14 mouse cellular contexts compared by ENCODE assay signal in genomic region chr8:88619513-88619912, GRCm38 (mm10). TPM values are rescaled to one million over a fixed set of nuclear protein-coding genes. Genes with fewer than 3 reads are reported as not detected.
DNase-seq lines count a peak whose midpoint lies in the region; ATAC-seq and TF ChIP-seq lines count a peak whose summit lies in the region.
"Had no signal": no experiment of that assay in that cellular context is flagged by ENCODE, and none has a peak within 500 bp of the region (broad histone marks: within the 10 kb centered on the region; RNA-seq: fewer than 3 reads in every experiment).

No protein-coding gene starts in this region.

- intact Hi-C loops in heart, postnatal 36 days (cut with DNase I) = no loop called here
- intact Hi-C loops in left cerebral cortex, postnatal 14 days (cut with DNase I) = loop anchor here (5.0 kb wide), 1 partner anchor 97 kb away; the partner anchor contains the start of gene Nkd1

- no peak for ATAC-seq in heart, postnatal 0 days (ENCODE audit: insufficient read depth, low read depth)
- no peak for ATAC-seq in lung, postnatal 0 days
- no peak for ATAC-seq in forebrain, embryonic 14.5 days
- ATAC-seq: intestine, embryonic 16.5 days; midbrain, embryonic 15.5 days had no signal

- peak; percentile 42 for TF ChIP-seq CTCF in heart, postnatal 0 days (IDR thresholded peaks at IDR 0.05; ENCODE audit: low read depth)
- peak; percentile 68 for TF ChIP-seq CTCF in lung, postnatal 0 days (IDR thresholded peaks at IDR 0.05)

- H3K36me3 ChIP-seq in heart, postnatal 0 days (replicated peaks; ENCODE audit: control insufficient read depth, insufficient read depth, low read length) = no peaks in the 10 kb centered on the region
- no peaks in the 10 kb centered on the region for H3K36me3 ChIP-seq in lung, postnatal 0 days (ENCODE audit: insufficient read depth, low read length)
- H3K36me3 ChIP-seq in forebrain, embryonic 14.5 days (ENCODE audit: control insufficient read depth, insufficient read depth, low read length) = no peaks in the 10 kb centered on the region
- H3K36me3 ChIP-seq: embryonic facial prominence, embryonic 15.5 days; heart, embryonic 13.5 days; liver, embryonic 15.5 days; midbrain, embryonic 15.5 days had no signal

- no peak overlapping the region for H3K9ac ChIP-seq in heart, postnatal 0 days (replicated peaks; ENCODE audit: low read depth, low read length)
- H3K9ac ChIP-seq in lung, postnatal 0 days (replicated peaks; ENCODE audit: low read depth) = no peak overlapping the region
- H3K9ac ChIP-seq in forebrain, embryonic 14.5 days (ENCODE audit: low read length) = no peak overlapping the region
- H3K9ac ChIP-seq: embryonic facial prominence, embryonic 15.5 days; heart, embryonic 13.5 days; liver, embryonic 15.5 days; midbrain, embryonic 15.5 days had no signal

- H3K27me3 ChIP-seq in heart, postnatal 0 days (ENCODE audit: control insufficient read depth, insufficient read depth, low read length) = no peaks in the 10 kb centered on the region
- H3K27me3 ChIP-seq in lung, postnatal 0 days (replicated peaks; ENCODE audit: insufficient read depth, low read length) = no peaks in the 10 kb centered on the region
- peaks cover 5% of the 10 kb centered on the region; the same call in 1 of the 2 replicates for H3K27me3 ChIP-seq in forebrain, embryonic 14.5 days (replicated peaks; ENCODE audit: control insufficient read depth, insufficient read depth, low read length)

- 71% methylated on average over 3 of the region's 3 CpGs for WGBS in heart, postnatal 0 days
- WGBS in lung, postnatal 0 days = 65% methylated on average over 3 of the region's 3 CpGs
- WGBS in forebrain, embryonic 14.5 days = 78% methylated on average over 3 of the region's 3 CpGs

- no peaks in the 10 kb centered on the region for H3K9me3 ChIP-seq in heart, postnatal 0 days (replicated peaks; ENCODE audit: control insufficient read depth, low read length)
- no peaks in the 10 kb centered on the region for H3K9me3 ChIP-seq in lung, postnatal 0 days (ENCODE audit: low read length)
- H3K9me3 ChIP-seq in forebrain, embryonic 14.5 days (replicated peaks; ENCODE audit: control insufficient read depth, low read length) = no peaks in the 10 kb centered on the region
- H3K9me3 ChIP-seq: embryonic facial prominence, embryonic 15.5 days; G1E; heart, embryonic 13.5 days; liver, embryonic 15.5 days; midbrain, embryonic 15.5 days had no signal

- H3K4me3 ChIP-seq in heart, postnatal 0 days (ENCODE audit: low read depth, low read length) = no peak overlapping the region
- no peak overlapping the region for H3K4me3 ChIP-seq in lung, postnatal 0 days (ENCODE audit: low read depth, low read length)
- no peak overlapping the region for H3K4me3 ChIP-seq in forebrain, embryonic 14.5 days (ENCODE audit: low read depth, low read length)
- H3K4me3 ChIP-seq: embryonic facial prominence, embryonic 15.5 days; heart, embryonic 13.5 days; liver, embryonic 15.5 days; midbrain, embryonic 15.5 days had no signal

- no peak for DNase-seq in heart, postnatal 0 days (ENCODE audit: low spot score)
- no peak for DNase-seq in heart, postnatal 36 days
- no peak for DNase-seq in lung, postnatal 0 days (ENCODE audit: low spot score)
- no peak for DNase-seq in lung, postnatal 25 days (ENCODE audit: low spot score)
- DNase-seq in ZHBTc4 (ENCODE audit: low read depth, low spot score) = peak; percentile 34
- DNase-seq in thymus, postnatal 25 days = peak; percentile 29
- DNase-seq in left cerebral cortex, postnatal 14 days (ENCODE audit: low spot score in 2 of 2) = no peak
- DNase-seq in forebrain, embryonic 14.5 days (ENCODE audit: low spot score) = no peak

- no peak for TF ChIP-seq EP300 in heart, postnatal 0 days (IDR thresholded peaks at IDR 0.05; ENCODE audit: low read depth)
- no peak for TF ChIP-seq EP300 in lung, postnatal 0 days (IDR thresholded peaks at IDR 0.05)

- no peaks in the 10 kb centered on the region for H3K4me1 ChIP-seq in heart, postnatal 0 days (ENCODE audit: control insufficient read depth, insufficient read depth)
- no peaks in the 10 kb centered on the region for H3K4me1 ChIP-seq in lung, postnatal 0 days (ENCODE audit: insufficient read depth, low read depth, low read length)
- no peaks in the 10 kb centered on the region for H3K4me1 ChIP-seq in forebrain, embryonic 14.5 days (ENCODE audit: control insufficient read depth, insufficient read depth, low read length)
- H3K4me1 ChIP-seq: liver, embryonic 15.5 days; midbrain, embryonic 15.5 days had no signal

- no peak overlapping the region for H3K27ac ChIP-seq in heart, postnatal 0 days (ENCODE audit: low read depth)
- no peak overlapping the region for H3K27ac ChIP-seq in lung, postnatal 0 days (ENCODE audit: low read length)
- no peak overlapping the region for H3K27ac ChIP-seq in forebrain, embryonic 14.5 days (ENCODE audit: low read depth, low read length)
- H3K27ac ChIP-seq: embryonic facial prominence, embryonic 15.5 days; heart, embryonic 13.5 days; liver, embryonic 15.5 days; midbrain, embryonic 15.5 days had no signal

- no peak overlapping the region for H3K4me2 ChIP-seq in heart, postnatal 0 days (ENCODE audit: low read depth, low read length)
- H3K4me2 ChIP-seq in lung, postnatal 0 days (replicated peaks; ENCODE audit: low read depth, low read length) = no peak overlapping the region
- no peak overlapping the region for H3K4me2 ChIP-seq in forebrain, embryonic 14.5 days (ENCODE audit: low read length)
- H3K4me2 ChIP-seq: embryonic facial prominence, embryonic 15.5 days; heart, embryonic 13.5 days; liver, embryonic 15.5 days; midbrain, embryonic 15.5 days had no signal

RNA-seq across cellular contexts. Expression of gene Snx20, which starts 16.4 kb away (rescaled TPM):
- total RNA-seq in heart, postnatal 0 days (2014; rRNA removed; ENCODE audit: low replicate concordance) = 1.7 and 7.3 TPM in 2 replicates
- polyA plus RNA-seq in heart, postnatal 0 days (2015; fragmentation: Nextera tagmentation; extraction: Ambion mirVana) = 1.7 and 2.0 TPM in 2 replicates
- total RNA-seq in heart, postnatal 36 days (2021) = 1 to 10 TPM in 1 of 2 experiments, under 1 TPM in 1; 0.94 to 1.6 TPM
- 5.4 and 6.5 TPM in 2 replicates for polyA plus RNA-seq in lung, postnatal 0 days (2015; fragmentation: Nextera tagmentation; extraction: Ambion mirVana)
- 1 to 10 TPM; 1.8 to 2.0 TPM for total RNA-seq in left cerebral cortex, postnatal 14 days (2021)
- 1.2 and 1.7 TPM in 2 replicates for polyA plus RNA-seq in forebrain, embryonic 14.5 days (2014; fragmentation: Nextera tagmentation; extraction: Ambion mirVana)

RNA-seq across cellular contexts. Expression of gene Nod2, which starts 27.6 kb away (rescaled TPM):
- 0.54 TPM in 1 of 2 replicates, not detected in the other for total RNA-seq in heart, postnatal 0 days (2014; rRNA removed; ENCODE audit: low replicate concordance)
- polyA plus RNA-seq in heart, postnatal 0 days (2015; fragmentation: Nextera tagmentation; extraction: Ambion mirVana) = 0.10 and 0.14 TPM in 2 replicates
- total RNA-seq in heart, postnatal 36 days (2021) = 1 to 10 TPM; 1.1 to 1.4 TPM
- 0.27 and 0.31 TPM in 2 replicates for polyA plus RNA-seq in lung, postnatal 0 days (2015; fragmentation: Nextera tagmentation; extraction: Ambion mirVana)
- under 1 TPM; 0.51 to 0.53 TPM for total RNA-seq in left cerebral cortex, postnatal 14 days (2021)
- 0.09 and 0.11 TPM in 2 replicates for polyA plus RNA-seq in forebrain, embryonic 14.5 days (2014; fragmentation: Nextera tagmentation; extraction: Ambion mirVana)

Comparison
In these comparisons a context has a peak if more than half of its experiments do, and no peak if none do; other contexts are left out.
1. DNase-seq: peak in ZHBTc4 (single experiment) and thymus, postnatal 25 days (single experiment); none in heart, postnatal 0 days (single experiment), heart, postnatal 36 days (0 of 2), lung, postnatal 0 days (single experiment), lung, postnatal 25 days (single experiment), left cerebral cortex, postnatal 14 days (0 of 2) and forebrain, embryonic 14.5 days (single experiment).